Mouse (Mus musculus): Measurements from ENCODE around the gene Cfdp1.

GRCm38 (mm10) chr8:111770958-111771624, 83.0 kb downstream of the Cfdp1 start:
- no peak for TF ChIP-seq CTCF (IDR thresholded peaks at IDR 0.05; ENCODE audit: extremely low read depth, insufficient read depth, insufficient read length, insufficient replicate concordance)
- no peak for TF ChIP-seq POLR2A (IDR thresholded peaks at IDR 0.05; ENCODE audit: low read depth, low read length)
